Mouse (Mus musculus): ENCODE measurements around the gene Dnajc2. TPM values are rescaled to one million over a fixed set of nuclear protein-coding genes. Genes with fewer than 3 reads are reported as not detected.
"Not testable (repeated sequence)": the region's sequence is repeated elsewhere in the genome, so short reads cannot be mapped to it uniquely, and the experiment has no call there.

The Dnajc2 gene
- polyA plus RNA-seq, 1 experiment = 119 TPM

GRCm38 (mm10) chr5:21718546-21718945, 66.5 kb downstream of the Dnajc2 start:
- Histone ChIP-seq H3K9ac (ENCODE audit: low read depth, poor library complexity, severe bottlenecking) (no peak overlapping the region), H3K4me1 (ENCODE audit: control insufficient read depth, insufficient read depth, low read length) (no peaks in the 10 kb centered on the region), H3K9me3 (replicated peaks; ENCODE audit: control insufficient read depth, insufficient read depth, low read length, poor library complexity, severe bottlenecking) (no peaks in the 10 kb centered on the region), H3K36me3 (ENCODE audit: control insufficient read depth, insufficient read depth, low read length, poor library complexity, severe bottlenecking) (no peaks in the 10 kb centered on the region), H3K27ac (ENCODE audit: insufficient read depth, low read length) (no peak overlapping the region), H3K4me3 (ENCODE audit: low read depth, low read length) (no peak overlapping the region), H3K27me3 (ENCODE audit: control insufficient read depth, insufficient read depth, low read length, poor library complexity, severe bottlenecking) (no peaks in the 10 kb centered on the region)
- TF ChIP-seq POLR2A (IDR thresholded peaks at IDR 0.05; ENCODE audit: insufficient read depth, low read length) (no peak), CTCF (IDR thresholded peaks at IDR 0.05; ENCODE audit: low read depth, low read length) (no peak), EP300 (IDR thresholded peaks at IDR 0.05; ENCODE audit: insufficient read depth, low read depth, low read length) (no peak)

GRCm38 (mm10) chr5:21717165-21717715, 67.8 kb downstream of the Dnajc2 start:
- Histone ChIP-seq H3K4me3 (ENCODE audit: low read depth, low read length) (no peak overlapping the region), H3K27me3 (ENCODE audit: control insufficient read depth, insufficient read depth, low read length, poor library complexity, severe bottlenecking) (no peaks in the 10 kb centered on the region), H3K4me1 (ENCODE audit: control insufficient read depth, insufficient read depth, low read length) (no peaks in the 10 kb centered on the region), H3K9me3 (replicated peaks; ENCODE audit: control insufficient read depth, insufficient read depth, low read length, poor library complexity, severe bottlenecking) (no peaks in the 10 kb centered on the region), H3K9ac (ENCODE audit: low read depth, poor library complexity, severe bottlenecking) (no peak overlapping the region), H3K27ac (ENCODE audit: insufficient read depth, low read length) (no peak overlapping the region), H3K36me3 (ENCODE audit: control insufficient read depth, insufficient read depth, low read length, poor library complexity, severe bottlenecking) (no peaks in the 10 kb centered on the region)
- no peak for TF ChIP-seq POLR2A (IDR thresholded peaks at IDR 0.05; ENCODE audit: insufficient read depth, low read length)
- no peak for TF ChIP-seq EP300 (IDR thresholded peaks at IDR 0.05; ENCODE audit: insufficient read depth, low read depth, low read length)
- no peak for TF ChIP-seq CTCF (IDR thresholded peaks at IDR 0.05; ENCODE audit: low read depth, low read length)

GRCm38 (mm10) chr5:21714447-21714846, 70.6 kb downstream of the Dnajc2 start:
- H3K4me1 ChIP-seq (ENCODE audit: control insufficient read depth, insufficient read depth, low read length) = no peaks in the 10 kb centered on the region
- H3K27me3 ChIP-seq (ENCODE audit: control insufficient read depth, insufficient read depth, low read length, poor library complexity, severe bottlenecking) = no peaks in the 10 kb centered on the region; the same call in 1 of the 2 replicates
- TF ChIP-seq POLR2A (IDR thresholded peaks at IDR 0.05; ENCODE audit: insufficient read depth, low read length) = no peak
- no peak for TF ChIP-seq EP300 (IDR thresholded peaks at IDR 0.05; ENCODE audit: insufficient read depth, low read depth, low read length)
- no peak for TF ChIP-seq CTCF (IDR thresholded peaks at IDR 0.05; ENCODE audit: low read depth, low read length)
- H3K36me3 ChIP-seq (ENCODE audit: control insufficient read depth, insufficient read depth, low read length, poor library complexity, severe bottlenecking) = no peaks in the 10 kb centered on the region
- no peaks in the 10 kb centered on the region for H3K9me3 ChIP-seq (replicated peaks; ENCODE audit: control insufficient read depth, insufficient read depth, low read length, poor library complexity, severe bottlenecking)
- no peak overlapping the region for H3K27ac ChIP-seq (ENCODE audit: insufficient read depth, low read length)
- no peak overlapping the region for H3K9ac ChIP-seq (ENCODE audit: low read depth, poor library complexity, severe bottlenecking)
- no peak overlapping the region for H3K4me3 ChIP-seq (ENCODE audit: low read depth, low read length)

GRCm38 (mm10) chr5:21712127-21712715, 72.8 kb downstream of the Dnajc2 start:
- H3K9ac ChIP-seq (ENCODE audit: low read depth, poor library complexity, severe bottlenecking) = no peak overlapping the region
- H3K36me3 ChIP-seq (ENCODE audit: control insufficient read depth, insufficient read depth, low read length, poor library complexity, severe bottlenecking) = no peaks in the 10 kb centered on the region
- no peaks in the 10 kb centered on the region for H3K9me3 ChIP-seq (replicated peaks; ENCODE audit: control insufficient read depth, insufficient read depth, low read length, poor library complexity, severe bottlenecking)
- H3K27me3 ChIP-seq (ENCODE audit: control insufficient read depth, insufficient read depth, low read length, poor library complexity, severe bottlenecking) = no peaks in the 10 kb centered on the region; the same call in 1 of the 2 replicates
- no peak for TF ChIP-seq CTCF (IDR thresholded peaks at IDR 0.05; ENCODE audit: low read depth, low read length)
- TF ChIP-seq POLR2A (IDR thresholded peaks at IDR 0.05; ENCODE audit: insufficient read depth, low read length) = no peak
- TF ChIP-seq EP300 (IDR thresholded peaks at IDR 0.05; ENCODE audit: insufficient read depth, low read depth, low read length) = no peak
- H3K27ac ChIP-seq (ENCODE audit: insufficient read depth, low read length) = no peak overlapping the region
- no peak overlapping the region for H3K4me3 ChIP-seq (ENCODE audit: low read depth, low read length)
- no peaks in the 10 kb centered on the region for H3K4me1 ChIP-seq (ENCODE audit: control insufficient read depth, insufficient read depth, low read length)

- not testable (repeated sequence) for H3K27me3 ChIP-seq (ENCODE audit: control insufficient read depth, insufficient read depth, low read length, poor library complexity, severe bottlenecking); H3K9me3 ChIP-seq (replicated peaks; ENCODE audit: control insufficient read depth, insufficient read depth, low read length, poor library complexity, severe bottlenecking); H3K36me3 ChIP-seq (ENCODE audit: control insufficient read depth, insufficient read depth, low read length, poor library complexity, severe bottlenecking); H3K9ac ChIP-seq (ENCODE audit: low read depth, poor library complexity, severe bottlenecking); H3K4me3 ChIP-seq (ENCODE audit: low read depth, low read length); H3K4me1 ChIP-seq (ENCODE audit: control insufficient read depth, insufficient read depth, low read length); H3K27ac ChIP-seq (ENCODE audit: insufficient read depth, low read length)
Measured at GRCm38 (mm10) chr5:21708011-21708410, 77.0 kb downstream of the Dnajc2 start.

Other genes starting within 250 kb of the Dnajc2 start
- gene Lrrc17, start 241.7 kb downstream of the Dnajc2 start, polyA plus RNA-seq (2011; ENCODE audit: insufficient read depth, insufficient read length, low read depth, missing spikeins) = 0.73 TPM in 1 of 2 replicates, not detected in the other
- gene Fbxl13, start 139.6 kb downstream of the Dnajc2 start, polyA plus RNA-seq (2011; ENCODE audit: insufficient read depth, insufficient read length, low read depth, missing spikeins) = not detected in 2 replicates
- 74.3 and 74.7 TPM in 2 replicates for gene Armc10, start 139.4 kb downstream of the Dnajc2 start, polyA plus RNA-seq (2011; ENCODE audit: insufficient read depth, insufficient read length, low read depth, missing spikeins)
- gene Napepld, start 83.9 kb downstream of the Dnajc2 start, polyA plus RNA-seq (2011; ENCODE audit: insufficient read depth, insufficient read length, low read depth, missing spikeins) = 6.4 and 7.0 TPM in 2 replicates
- gene Pmpcb, start 48.1 kb downstream of the Dnajc2 start, polyA plus RNA-seq (2011; ENCODE audit: insufficient read depth, insufficient read length, low read depth, missing spikeins) = 107 and 111 TPM in 2 replicates
- gene Psmc2, start within 50 bp of the Dnajc2 start, polyA plus RNA-seq (2011; ENCODE audit: insufficient read depth, insufficient read length, low read depth, missing spikeins) = 137 TPM in 2 replicates
- not detected in 2 replicates for gene Slc26a5, start 80.4 kb upstream of the Dnajc2 start, polyA plus RNA-seq (2011; ENCODE audit: insufficient read depth, insufficient read length, low read depth, missing spikeins)

Measured in ES-Bruce4 (cell line).